Mouse (Mus musculus) frontal cortex, adult 2 months (tissue): Measurements from ENCODE around the gene Rec8. TPM values are rescaled to one million over a fixed set of nuclear protein-coding genes. Genes with fewer than 3 reads are reported as not detected.

Experiments used
- DNase-seq, 2 experiments: peaks; one replicate each; pipeline ENCODE4 v3.0.0; 2022; ENCODE audit warnings: low spot score in 1 of 2; ENCODE audit errors: extremely low spot score in 1 of 2
- polyA plus RNA-seq: library from polyadenylated mRNA; depleted of rRNA; stranded (reverse); fragments of >200 nt; gene quantifications from 2 replicates; pipeline ENCODE4 v1.2.3, GENCODE M21; 2012; rRNA removed

Rec8 gene
- polyA plus RNA-seq, result 17.2 and 22.6 TPM in 2 replicates

- no peak for DNase-seq
Measured at GRCm38 (mm10) chr14:55617822-55618221, at the start of gene Rec8. Gene Rec8, plus strand, starts transcription at chr14:55618037.

GRCm38 (mm10) chr14:55570588-55570987, 47.2 kb upstream of the Rec8 start:
- no peak for DNase-seq

GRCm38 (mm10) chr14:55571760-55572159, 46.1 kb upstream of the Rec8 start:
- no peak for DNase-seq

DNA sequence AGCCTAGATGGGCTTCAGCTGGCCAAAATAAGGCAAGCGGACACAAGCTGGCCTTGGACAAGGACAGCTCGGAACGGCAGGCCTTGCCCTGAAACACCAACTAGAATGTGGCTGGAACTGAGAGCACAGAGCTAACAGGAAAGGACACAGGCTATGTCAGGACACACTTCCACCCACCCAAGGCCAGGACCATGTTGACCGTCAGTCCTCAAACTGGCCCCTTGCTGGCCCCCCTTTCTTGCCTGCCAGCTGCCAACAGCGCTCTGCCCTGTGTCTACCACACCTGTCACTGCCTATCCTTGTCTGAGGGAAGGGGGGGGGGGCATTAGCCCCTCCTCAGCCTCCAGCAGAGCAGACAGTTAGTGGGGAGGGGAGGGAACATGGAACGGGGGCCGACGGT, 42.5 kb upstream of the Rec8 start, which contains the start of gene Fitm1:
Gene Fitm1 (plus strand): TSS at position 316 of the 400 bp plus-strand sequence.
- no peak for DNase-seq

DNA sequence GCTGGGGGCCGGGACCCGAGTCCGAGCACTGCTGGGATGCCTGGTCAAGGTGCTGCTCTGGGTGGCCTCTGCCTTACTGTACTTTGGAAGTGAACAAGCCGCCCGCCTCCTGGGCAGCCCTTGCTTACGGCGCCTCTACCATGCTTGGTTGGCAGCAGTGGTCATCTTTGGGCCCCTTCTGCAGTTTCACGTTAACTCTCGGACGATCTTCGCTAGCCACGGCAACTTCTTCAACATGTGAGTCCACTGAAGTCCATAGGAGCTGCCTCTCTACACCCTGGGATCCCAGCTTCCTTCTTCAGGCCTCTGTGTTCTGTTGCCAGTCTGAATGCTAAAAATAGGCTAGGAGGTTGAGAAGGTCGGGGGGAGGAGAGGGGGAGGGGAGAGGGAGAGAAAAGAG, 42.1 kb upstream of the Rec8 start:
- no peak for DNase-seq

- peak in 1 of 2 experiments; percentile 37 for DNase-seq
Measured at GRCm38 (mm10) chr14:55576376-55576775, 41.5 kb upstream of the Rec8 start.

- peak in 1 of 2 experiments; percentile 66 for DNase-seq
Measured at GRCm38 (mm10) chr14:55577871-55578667, 39.8 kb upstream of the Rec8 start, which contains the start of gene Psme1. Gene Psme1, plus strand, starts transcription at chr14:55578123.

GRCm38 (mm10) chr14:55578668-55579269, 39.1 kb upstream of the Rec8 start:
- no peak for DNase-seq

DNA sequence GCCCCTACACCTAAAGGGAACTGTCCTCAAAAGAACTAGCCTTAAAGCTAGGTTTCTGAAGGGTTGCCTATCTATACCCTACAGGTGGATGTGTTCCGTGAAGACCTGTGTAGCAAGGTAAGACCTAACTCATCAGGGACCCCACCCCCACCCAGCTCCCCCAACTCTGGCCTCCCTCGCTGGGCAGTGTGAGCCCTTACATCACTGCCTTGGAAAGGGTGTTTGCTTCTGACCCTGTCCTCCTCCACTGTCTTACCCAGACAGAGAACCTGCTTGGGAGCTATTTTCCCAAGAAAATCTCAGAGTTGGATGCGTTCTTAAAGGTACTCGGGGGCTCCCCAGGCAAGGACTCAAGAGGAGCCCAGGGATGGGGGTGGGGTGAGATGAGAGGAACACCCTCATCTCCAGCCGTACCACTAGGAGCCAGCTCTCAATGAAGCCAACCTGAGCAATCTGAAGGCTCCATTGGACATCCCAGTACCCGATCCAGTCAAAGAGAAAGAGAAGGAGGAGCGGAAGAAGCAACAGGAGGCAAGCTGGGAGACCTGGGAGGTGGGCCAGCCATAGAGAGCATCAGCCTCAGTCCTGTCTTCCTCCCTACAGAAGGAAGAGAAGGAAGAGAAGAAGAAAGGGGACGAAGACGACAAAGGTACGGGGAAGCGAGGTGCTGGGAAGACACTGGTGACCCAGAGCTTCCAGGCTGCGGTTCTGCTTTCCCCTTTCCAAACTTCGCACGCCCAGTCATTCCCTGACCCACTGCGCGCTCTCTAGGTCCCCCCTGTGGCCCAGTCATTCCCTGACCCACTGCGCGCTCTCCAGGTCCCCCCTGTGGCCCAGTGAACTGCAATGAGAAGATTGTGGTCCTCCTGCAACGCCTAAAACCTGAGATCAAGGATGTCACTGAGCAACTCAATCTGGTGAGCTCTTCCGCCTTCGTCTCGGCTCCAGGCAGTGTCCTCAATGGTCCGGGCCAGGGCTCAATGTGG, 38.0 kb upstream of the Rec8 start:
- DNase-seq, result no peak

GRCm38 (mm10) chr14:55580731-55581130, 37.1 kb upstream of the Rec8 start:
- no peak for DNase-seq

GRCm38 (mm10) chr14:55581981-55582681, 35.7 kb upstream of the Rec8 start:
- DNase-seq, result no peak

DNA sequence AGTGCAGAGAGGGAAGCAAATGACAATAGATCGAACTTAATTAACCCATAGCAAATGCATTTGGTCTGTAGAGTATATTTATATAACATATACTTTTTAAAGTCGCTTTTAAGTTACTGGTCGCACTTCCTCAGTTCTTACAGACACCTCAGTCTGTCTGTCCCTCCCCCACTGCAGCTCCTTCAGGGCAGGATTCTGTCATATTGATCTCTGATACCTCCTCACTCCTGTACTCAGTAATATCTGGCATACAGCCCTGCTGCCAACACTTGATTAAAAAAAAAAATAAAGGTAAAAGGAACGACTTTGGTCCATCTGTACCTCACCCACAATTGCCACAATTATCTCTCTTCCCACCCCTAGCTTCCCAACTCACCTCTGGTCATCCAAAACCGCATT, 33.5 kb upstream of the Rec8 start:
- no peak for DNase-seq

GRCm38 (mm10) chr14:55584702-55585565, 32.9 kb upstream of the Rec8 start, which contains the start of gene Emc9:
Gene Emc9, minus strand, starts transcription at chr14:55585302.
- DNase-seq, result peak in 1 of 2 experiments; percentile 71

DNA sequence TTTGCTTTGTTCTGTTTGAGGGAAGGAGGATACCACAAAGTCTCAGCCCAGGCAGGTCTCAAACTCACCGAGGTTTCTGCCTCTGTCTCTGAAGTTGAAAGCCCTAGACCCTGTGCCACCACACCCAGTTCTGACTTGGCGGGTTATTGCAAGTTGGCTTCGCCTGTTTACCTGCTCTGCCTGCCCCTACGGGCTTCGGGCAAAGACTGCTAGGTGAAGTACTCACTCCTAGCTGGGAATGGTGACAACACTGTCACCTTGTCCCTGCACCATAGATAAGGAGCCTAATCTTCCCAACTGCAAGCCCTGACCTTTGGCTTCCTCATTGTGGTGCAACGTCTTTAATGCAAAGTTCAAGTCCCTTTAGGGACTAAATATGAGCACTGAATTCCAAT, 32.3 kb upstream of the Rec8 start:
- no peak for DNase-seq

DNA sequence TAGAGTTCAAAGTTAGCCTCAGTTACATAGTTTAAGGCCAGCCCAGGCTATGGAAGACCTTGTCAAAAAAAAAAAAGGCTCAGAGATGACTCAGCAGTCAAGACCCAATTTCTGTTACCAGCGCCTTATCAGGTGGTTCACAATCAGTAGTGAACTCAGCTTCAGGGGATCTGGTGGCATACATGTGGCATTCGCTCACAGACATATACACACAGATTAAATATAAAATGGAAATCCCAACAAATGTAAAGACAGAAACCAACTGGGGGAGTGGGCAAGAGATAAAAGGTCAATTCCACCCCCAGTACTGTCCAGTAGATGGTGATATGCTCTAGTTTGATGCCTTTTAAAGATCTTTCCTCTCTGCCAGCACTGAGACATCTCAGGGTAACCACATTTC, 31.7 kb upstream of the Rec8 start:
- DNase-seq, result no peak

- DNase-seq, result no peak
Measured at GRCm38 (mm10) chr14:55589271-55589670, 28.6 kb upstream of the Rec8 start.

DNA sequence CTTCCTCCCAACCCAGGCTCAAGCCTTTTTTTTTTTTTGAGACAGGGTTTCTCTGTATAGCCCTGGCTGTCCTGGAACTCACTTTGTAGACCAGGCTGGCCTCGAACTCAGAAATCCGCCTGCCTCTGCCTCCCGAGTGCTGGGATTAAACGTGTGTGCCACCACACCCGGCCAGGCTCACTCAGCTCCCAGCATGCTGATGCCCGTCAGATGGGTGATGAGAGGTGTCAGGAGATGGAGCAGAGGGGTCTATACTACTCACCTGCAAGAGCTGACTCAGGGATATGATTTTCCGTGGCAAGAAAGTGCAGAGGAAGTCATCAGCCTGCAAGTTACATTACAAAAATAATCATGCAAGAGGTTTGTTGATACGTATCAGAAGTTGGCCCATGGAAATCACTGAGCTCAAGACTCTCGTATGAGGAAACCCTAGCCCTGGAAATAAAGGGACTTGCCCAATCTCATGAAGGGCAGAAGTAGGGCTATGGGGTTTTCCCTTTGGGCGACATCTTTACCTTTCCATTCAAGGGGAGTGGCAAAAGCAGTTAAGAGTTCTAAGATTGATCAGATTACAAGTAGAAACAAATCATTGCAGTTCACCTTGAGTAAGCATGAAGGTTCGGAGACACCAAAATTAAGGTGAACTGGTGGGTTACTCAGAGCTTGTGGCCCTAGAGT, 27.9 kb upstream of the Rec8 start:
- no peak for DNase-seq

DNA sequence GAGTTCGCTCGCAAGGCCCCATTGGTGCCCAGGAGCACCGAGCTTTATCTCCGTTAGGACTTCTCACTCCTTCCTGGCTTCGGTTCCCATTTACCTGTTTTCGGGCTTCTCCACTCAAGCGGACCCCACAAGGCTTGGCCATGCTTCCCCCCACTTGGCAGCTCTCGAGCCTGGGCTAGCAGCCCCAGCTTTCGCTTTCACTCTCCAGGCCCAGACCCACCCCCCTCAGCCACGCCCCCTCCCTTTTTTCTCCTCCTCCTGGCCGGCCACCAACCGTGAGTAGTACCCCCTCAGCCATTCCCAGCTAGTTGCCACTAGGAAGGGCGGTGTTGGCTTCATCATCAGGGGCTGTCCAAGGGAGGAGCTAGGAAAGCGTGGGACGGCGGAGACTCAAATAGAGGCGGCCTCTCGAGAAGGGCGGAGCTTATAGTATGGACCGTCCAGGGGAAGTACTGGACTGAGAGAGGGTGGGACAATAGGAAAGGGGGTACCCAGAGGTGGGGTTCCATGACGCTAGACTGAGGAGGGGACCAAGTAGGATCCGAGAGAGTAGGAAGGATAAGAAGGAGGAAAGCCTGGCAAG, 27.0 kb upstream of the Rec8 start, which contains the start of gene Psme2:
Gene Psme2 (minus strand): TSS at position 366 of the 583 bp plus-strand sequence.
- DNase-seq, result peak; percentile 93 to 94
